Mouse (Mus musculus) hematopoietic multipotent progenitor cell, adult 10-12 weeks (in vitro differentiated cells): Measurements from ENCODE around the gene Syvn1. TPM values are rescaled to one million over a fixed set of nuclear protein-coding genes. Genes with fewer than 3 reads are reported as not detected.

ENCODE experiments used
- polyA plus RNA-seq: library from polyadenylated mRNA; stranded (reverse); fragments of >175 nt; gene quantifications from 2 replicates; pipeline ENCODE4 v1.2.3, GENCODE M21; 2012; ENCODE audit warnings: low replicate concordance

Gene Syvn1
- polyA plus RNA-seq = 393 and 539 TPM in 2 replicates

DNA sequence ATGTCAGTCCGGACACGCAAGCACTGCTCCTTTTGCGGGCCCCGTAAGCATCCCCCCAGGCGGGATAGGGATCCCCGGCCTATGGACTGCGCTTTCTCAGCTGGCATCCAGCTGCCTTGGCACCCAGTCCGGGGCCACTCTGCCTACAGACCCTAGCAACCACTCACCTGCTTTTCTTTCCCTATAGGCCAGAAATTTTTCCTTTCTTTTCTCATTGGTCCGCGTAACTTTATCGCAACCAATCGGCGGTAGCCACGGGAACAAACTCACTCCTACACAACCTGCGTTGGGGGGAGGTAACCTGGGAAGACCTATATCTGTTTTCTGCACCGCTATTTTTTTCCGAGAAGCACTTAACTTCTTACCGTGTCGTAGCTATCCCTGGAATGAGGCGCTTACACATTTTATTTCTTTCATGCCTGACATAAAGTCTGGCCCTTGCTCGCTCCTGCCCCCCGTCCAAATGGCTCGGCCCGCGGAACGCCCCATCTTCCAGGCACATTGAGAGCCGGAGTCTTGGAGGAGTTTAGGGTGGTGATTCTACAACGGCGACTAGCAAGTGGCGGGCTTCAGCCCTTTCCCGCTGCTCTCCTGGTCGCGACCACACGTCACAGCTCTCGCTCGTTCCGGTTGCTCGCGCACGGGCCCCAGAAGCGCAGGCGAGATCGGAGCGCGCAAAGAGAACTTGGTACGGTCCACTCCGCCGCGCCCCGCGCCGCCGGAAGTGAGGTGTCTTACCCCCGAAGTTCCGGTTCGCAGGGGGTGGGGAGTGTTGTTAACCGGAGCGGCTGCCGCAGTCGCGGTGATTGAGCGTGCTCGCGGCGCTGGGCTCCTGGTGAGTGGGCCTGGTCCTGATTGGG is at the start of gene Syvn1:
TSS of gene Syvn1 (plus strand) at position 283 of the 860 bp plus-strand sequence.

DNA sequence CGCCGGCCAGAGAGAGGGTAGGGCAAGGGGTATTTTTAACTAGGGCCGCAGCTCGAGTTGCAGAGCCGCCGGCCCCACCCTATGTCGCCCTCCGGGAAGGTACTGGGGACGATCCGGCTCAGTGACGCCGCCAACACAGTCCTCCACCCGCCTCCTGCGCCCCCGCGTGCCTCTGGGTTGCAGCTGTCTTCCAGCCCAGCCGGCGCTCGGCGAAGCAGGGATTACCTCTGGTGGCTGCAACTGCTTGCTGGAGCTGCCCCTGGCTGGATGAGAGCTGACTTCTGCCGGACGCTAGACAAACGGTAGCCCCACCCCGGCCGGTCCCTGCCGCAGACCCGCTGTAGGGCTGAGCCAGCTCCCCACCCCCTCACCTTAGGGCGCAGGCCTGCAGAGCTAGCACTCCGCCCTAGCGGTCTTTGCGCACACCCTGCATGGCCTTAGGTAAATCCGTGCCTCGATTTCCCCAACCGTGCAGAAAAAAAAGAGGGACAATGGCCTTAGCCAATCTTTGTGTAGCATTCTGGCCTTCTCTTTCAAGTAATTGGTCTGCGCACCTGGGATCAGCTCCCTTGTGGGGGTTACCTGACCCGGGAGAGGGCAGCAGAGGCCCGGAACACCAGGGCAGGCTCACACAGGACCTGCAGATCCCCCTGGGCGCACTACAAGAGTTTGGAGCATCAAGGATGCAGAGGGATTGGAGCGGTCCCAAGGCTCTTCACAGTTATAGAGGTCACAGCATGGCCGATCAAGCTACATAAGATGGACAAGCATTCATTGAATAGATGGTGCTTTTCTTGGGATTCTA is 30.7 kb upstream of the Syvn1 start, which contains the start of gene Capn1:
TSS of gene Capn1 (minus strand) at position 387 of the 805 bp plus-strand sequence.

DNA sequence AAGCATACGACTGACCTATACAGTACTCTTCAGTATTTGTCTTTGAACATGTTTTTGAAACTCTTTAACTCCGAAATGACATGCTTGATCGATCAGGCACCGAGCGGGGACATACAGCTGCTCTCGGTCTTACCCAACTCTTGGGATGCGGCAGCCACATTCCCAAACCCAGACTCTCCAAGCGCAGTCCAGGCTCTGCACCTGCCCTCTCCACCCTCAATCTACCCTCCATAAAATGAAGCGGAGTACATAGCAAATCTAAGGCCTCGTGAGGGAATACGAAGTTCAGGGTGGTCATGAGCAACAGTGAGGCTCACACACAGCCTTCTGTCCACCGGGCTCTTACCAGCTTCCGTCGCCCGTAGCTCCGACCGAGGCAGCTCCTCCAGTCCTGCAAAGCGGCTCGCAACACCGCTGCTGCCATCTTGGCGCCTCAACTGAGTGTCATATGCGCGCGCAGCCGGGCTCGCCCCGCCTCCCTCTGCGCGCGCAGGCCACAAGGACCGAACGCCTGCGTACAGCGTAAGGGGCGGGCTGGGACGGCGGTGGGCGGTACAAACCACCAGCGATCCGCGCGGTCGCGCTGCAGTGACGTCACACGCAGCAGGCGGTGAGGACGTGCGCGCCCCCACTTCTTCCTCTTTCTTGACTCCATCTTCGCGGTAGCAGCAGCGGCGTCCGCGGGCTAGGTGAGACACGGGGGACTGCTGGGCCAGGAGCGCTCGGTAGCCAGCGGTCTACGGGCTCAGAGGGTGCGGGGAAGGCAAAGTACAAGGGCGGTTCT is 11.1 kb downstream of the Syvn1 start, which contains the start of the genes Mrpl49 and Fau:
TSS of gene Mrpl49 (minus strand) at position 473 of the 784 bp plus-strand sequence.
TSS of gene Fau (plus strand) at position 532 of the 784 bp plus-strand sequence.

DNA sequence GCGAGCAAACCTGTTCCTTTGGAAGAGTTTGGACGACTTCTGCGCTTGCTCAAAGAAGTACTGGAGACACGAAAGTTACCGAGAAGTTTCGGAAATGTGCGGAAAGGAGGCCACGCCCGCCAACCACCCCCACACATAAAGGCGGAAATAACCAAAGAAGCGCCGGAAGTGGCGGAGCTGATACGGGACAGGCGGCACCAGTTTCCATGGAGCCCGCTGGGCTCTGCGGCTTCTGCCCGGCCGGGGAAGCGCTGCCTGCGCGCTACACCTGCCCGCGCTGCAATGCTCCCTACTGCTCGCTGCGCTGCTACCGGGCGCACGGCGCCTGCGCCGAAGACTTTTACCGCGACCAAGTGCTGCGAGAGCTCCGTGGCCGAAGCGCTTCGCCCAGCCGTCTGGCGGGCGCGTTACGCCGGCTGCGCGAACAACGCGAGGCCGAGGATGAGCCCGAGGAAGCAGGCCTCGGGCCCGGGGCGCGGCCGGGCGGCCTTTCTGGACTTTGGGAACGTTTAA is 14.7 kb downstream of the Syvn1 start, which contains the start of gene Znhit2:
TSS of gene Znhit2 (plus strand) at position 172 of the 513 bp plus-strand sequence.

DNA sequence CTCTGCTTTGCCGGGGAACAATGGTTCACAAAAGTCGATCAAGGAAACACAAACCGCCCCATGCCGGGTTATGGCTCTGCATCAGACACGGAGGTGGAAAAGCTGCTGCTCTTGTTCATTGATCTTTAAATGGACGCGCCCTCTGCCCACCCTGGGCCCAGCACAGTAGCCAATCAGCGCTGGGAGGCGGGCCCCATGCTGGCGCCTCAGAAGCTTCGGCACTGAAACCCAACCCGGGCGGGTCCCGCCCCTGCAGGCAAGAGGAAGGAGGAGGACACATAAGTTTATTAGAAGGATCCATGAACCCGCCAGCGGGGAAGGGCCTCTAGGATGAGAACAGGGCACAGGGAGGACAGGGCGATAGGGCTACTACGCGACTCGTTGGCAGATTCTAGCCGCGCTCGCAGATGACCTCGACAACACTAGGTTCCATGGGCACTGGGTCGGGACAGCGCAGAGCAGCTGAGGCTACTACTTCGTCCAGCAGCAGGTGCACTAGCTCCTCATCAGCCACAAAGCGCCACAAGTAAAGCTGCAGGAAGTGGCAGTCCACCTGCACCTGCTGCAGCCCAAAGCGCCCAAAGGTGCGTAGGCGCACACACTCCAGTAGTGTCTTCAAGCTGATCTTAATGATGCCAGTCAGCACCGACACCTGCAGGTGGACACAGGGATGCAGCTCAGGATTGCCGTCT is 21.5 kb downstream of the Syvn1 start, which contains the start of gene Tm7sf2:
TSS of gene Tm7sf2 (minus strand) at position 650 of the 692 bp plus-strand sequence.

DNA sequence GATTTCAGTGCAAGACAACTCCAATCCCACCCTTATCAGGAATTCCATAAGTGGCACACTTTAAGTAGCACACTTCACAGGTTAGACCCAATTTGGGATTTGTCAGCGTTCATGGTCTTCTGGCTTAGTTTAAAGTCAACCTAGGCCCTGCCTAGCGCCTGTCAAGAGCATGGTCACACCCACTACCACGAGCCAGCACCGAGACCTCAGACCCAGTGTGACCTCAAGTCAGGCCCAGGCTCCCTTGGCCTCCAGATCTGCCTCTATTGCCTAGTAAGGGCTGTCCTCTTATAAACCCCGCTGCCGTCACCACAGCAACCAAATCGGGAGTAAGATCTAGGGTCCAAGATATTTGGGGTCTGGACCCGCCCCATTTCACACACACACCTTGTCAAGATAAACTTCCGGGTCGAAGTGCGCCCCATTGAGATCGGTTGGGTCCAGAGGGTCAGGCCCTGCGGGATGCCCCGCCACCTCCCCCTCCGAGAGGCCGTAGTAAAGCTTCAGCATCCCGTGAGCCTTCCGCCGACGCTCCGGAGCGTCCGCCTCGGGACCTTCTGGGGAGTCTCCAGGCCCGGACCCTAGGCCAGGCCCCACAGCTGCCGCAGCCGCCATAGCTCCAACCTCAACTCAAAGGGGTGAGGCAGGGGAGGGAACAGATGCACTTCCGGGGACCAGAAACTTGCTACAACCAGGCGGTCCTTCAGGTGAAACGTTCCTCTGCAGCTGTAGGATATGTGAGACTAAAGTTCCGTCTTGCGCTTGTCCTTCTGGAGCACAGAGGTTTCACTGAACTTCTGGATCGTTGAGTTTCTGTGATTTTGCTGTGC is 30.4 kb downstream of the Syvn1 start, which contains the start of gene Vps51:
TSS of gene Vps51 (minus strand) at position 668 of the 830 bp plus-strand sequence.

DNA sequence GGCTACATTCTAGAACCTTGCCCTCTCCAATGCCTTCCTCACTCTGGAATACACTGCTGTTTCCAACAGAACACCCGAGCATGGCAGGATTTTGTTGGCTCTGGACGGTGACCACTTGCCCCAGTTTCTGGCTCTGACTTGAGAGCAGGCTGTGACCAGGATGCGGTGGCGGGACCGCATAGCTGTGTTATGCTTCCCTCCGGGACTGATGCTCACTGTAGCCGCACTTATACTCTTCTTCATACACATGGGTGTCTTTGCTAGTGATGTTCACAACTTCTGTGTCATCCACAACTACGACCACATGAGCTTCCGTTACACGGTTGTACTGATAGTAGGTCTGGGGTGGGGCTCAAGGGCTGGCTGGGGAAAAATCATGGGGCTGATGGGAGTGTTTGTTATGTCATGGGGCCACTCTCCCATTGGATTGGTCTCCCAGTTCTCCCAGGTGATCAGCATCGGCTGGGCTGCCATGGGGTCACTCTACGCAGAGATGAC is 33.7 kb downstream of the Syvn1 start, which contains the start of gene Tmem262:
TSS of gene Tmem262 (plus strand) at position 51 of the 498 bp plus-strand sequence.

DNA sequence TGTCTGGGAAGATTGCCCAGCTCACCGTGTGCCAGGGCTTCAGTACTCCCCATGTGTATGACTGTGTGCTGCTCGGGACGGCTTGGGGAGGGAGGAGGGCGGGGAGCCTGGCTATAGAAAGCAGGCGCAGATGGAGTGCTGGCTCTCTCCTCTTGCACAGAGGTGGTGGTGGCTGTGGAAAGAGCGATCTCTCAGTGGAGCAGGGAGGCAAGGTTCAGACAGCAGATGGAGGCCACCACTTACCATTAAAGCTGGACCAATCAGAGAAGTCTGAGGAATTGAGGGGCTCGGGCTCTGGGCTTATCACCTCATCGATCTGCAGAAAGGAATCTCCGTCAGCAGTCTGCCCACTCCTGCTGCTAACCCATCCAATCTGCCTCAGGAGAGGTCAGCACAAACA is 35.8 kb downstream of the Syvn1 start, which contains the start of gene Gm28374:
TSS of gene Gm28374 (minus strand) at position 101 of the 400 bp plus-strand sequence.

DNA sequence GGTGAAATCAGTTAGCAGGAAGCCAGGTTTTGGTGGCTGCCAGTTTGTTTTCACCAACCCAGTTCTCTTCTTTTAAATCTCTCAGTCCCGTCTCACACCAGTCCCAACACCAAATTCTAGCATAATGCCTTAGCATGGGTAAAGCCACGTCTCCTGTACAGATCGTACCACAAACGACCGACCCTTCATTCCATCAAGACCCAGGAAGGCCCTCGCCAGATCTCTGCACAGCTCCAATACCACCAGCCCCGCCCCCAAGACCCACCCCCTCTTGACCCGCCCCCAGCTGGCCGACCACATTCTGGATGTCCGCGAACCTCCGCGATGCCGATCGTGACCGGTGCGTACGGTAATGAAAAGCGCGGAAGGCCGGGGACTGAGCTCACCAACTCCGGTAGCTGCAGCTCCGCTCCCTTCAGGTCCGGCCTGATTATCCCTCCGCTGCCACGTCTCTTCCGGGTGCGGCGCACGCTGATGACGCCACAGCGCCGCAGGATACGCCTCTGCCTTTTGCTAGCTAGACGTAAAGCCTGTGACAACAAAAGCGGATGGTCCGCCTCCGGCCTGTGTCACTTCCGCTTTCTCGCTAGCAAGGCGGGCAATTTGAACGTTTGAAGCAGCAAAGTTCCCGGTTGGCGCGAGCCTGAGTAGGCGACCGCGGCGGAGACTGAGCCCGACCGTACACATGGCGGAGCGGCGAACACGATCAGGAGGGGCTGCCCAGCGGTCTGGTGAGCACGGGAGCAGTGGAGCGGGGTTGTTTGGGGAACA is 38.3 kb downstream of the Syvn1 start, which contains the start of the genes Zfpl1 and Cdca5:
TSS of gene Zfpl1 (minus strand) at position 479 of the 771 bp plus-strand sequence.
TSS of gene Cdca5 (plus strand) at position 506 of the 771 bp plus-strand sequence.

DNA sequence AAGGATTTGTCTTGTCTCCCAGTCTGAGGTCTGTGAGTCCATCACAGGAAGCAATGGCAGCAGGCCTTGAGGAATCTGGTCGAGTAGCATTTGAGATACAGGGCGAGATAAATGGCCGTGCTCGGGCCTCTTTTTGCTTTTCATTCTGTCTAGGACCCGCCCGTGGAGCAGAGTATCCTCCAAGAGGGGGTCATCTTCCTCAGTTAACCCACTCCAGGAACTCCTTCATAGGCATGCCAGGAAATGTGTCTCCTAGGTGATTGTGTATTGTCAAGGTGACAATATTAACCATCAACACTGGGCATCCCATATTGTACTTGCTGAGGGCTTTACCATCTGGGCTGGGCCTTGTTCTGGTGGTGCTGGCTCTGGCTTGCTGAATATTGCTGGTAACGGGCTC is 47.7 kb downstream of the Syvn1 start, which contains the start of gene AC131692.1:
TSS of gene AC131692.1 (plus strand) at position 301 of the 400 bp plus-strand sequence.

Other genes with a start within 250 kb of the Syvn1 start
- gene Frmd8, start 171.3 kb upstream of the Syvn1 start, polyA plus RNA-seq = 36.0 and 56.1 TPM in 2 replicates
- 4.6 and 15.6 TPM in 2 replicates for gene Slc25a45, start 168.8 kb upstream of the Syvn1 start, polyA plus RNA-seq
- gene Tigd3, start 152.4 kb upstream of the Syvn1 start, polyA plus RNA-seq = 0.10 and 0.71 TPM in 2 replicates
- gene Dpf2, start 133.6 kb upstream of the Syvn1 start, polyA plus RNA-seq = 14.9 and 60.9 TPM in 2 replicates
- gene Cdc42ep2, start 121.8 kb upstream of the Syvn1 start, polyA plus RNA-seq = 3.4 and 4.3 TPM in 2 replicates
- 19.1 and 24.6 TPM in 2 replicates for gene Pola2, start 82.4 kb upstream of the Syvn1 start, polyA plus RNA-seq
- not detected in 2 replicates for gene Slc22a20, start 60.4 kb upstream of the Syvn1 start, polyA plus RNA-seq
- gene Capn1, start 30.7 kb upstream of the Syvn1 start, polyA plus RNA-seq = 55.8 and 154 TPM in 2 replicates
- 25.7 and 36.4 TPM in 2 replicates for gene Mrpl49, start 11.2 kb downstream of the Syvn1 start, polyA plus RNA-seq
- gene Fau, start 11.3 kb downstream of the Syvn1 start, polyA plus RNA-seq = 4,240 and 4,981 TPM in 2 replicates
- 58.8 and 66.2 TPM in 2 replicates for gene Znhit2, start 14.6 kb downstream of the Syvn1 start, polyA plus RNA-seq
- 10.6 and 16.3 TPM in 2 replicates for gene Tm7sf2, start 21.8 kb downstream of the Syvn1 start, polyA plus RNA-seq
- gene Vps51, start 30.7 kb downstream of the Syvn1 start, polyA plus RNA-seq = 52.2 and 188 TPM in 2 replicates
- gene Tmem262, start 33.5 kb downstream of the Syvn1 start, polyA plus RNA-seq = not detected in 2 replicates
- gene Gm28374, start 35.7 kb downstream of the Syvn1 start, polyA plus RNA-seq = 0.19 TPM in 1 of 2 replicates, not detected in the other
- gene Zfpl1, start 38.4 kb downstream of the Syvn1 start, polyA plus RNA-seq = 67.9 and 70.2 TPM in 2 replicates
- 1.7 and 2.3 TPM in 2 replicates for gene Cdca5, start 38.4 kb downstream of the Syvn1 start, polyA plus RNA-seq
- gene AC131692.1, start 47.8 kb downstream of the Syvn1 start, polyA plus RNA-seq = 1.7 and 2.1 TPM in 2 replicates
- gene Naaladl1, start 59.2 kb downstream of the Syvn1 start, polyA plus RNA-seq = 0.53 TPM in 1 of 2 replicates, not detected in the other
- gene Sac3d1, start 72.1 kb downstream of the Syvn1 start, polyA plus RNA-seq = 31.3 and 49.9 TPM in 2 replicates
- gene Snx15, start 81.7 kb downstream of the Syvn1 start, polyA plus RNA-seq = 120 and 217 TPM in 2 replicates
- 1.3 and 2.2 TPM in 2 replicates for gene Batf2, start 94.4 kb downstream of the Syvn1 start, polyA plus RNA-seq
- gene Arl2, start 95.0 kb downstream of the Syvn1 start, polyA plus RNA-seq = 32.6 and 45.2 TPM in 2 replicates
- gene Majin, start 137.8 kb downstream of the Syvn1 start, polyA plus RNA-seq = not detected in 2 replicates
- 0.22 TPM in 1 of 2 replicates, not detected in the other for gene Gpha2, start 179.8 kb downstream of the Syvn1 start, polyA plus RNA-seq
- 43.8 and 62.7 TPM in 2 replicates for gene Ppp2r5b, start 189.3 kb downstream of the Syvn1 start, polyA plus RNA-seq
- gene Atg2a, start 195.1 kb downstream of the Syvn1 start, polyA plus RNA-seq = 75.2 and 154 TPM in 2 replicates
- 252 and 427 TPM in 2 replicates for gene Ehd1, start 230.1 kb downstream of the Syvn1 start, polyA plus RNA-seq